Mouse (Mus musculus): ENCODE measurements around the gene Zfp26.

DNA sequence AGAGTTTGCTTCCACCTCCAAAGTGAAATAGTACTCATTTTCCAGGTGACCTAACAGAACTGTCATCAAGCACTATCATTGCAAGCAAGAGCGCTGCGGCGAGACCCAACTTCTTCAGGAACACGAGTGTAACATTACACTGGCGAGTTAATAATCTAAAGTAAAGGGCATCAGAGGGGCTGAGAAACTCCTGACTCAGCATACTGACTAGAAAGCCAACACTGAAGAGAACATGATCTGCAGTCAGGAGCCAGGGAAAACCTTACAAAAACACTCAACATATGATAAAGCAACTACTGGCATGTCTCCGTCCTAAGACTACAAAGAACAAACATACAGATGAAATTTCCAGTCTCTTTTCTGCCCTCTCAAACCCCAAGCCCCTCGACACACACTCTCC, 76.3 kb downstream of the Zfp26 start:
- TF ChIP-seq CTCF (IDR thresholded peaks at IDR 0.05; ENCODE audit: low read depth, low read length) = no peak
- TF ChIP-seq POLR2A (IDR thresholded peaks at IDR 0.05; ENCODE audit: borderline replicate concordance, low read depth, low read length) = no peak
